Mouse (Mus musculus): ENCODE measurements at regions not wholly inside any gene's neighbourhood (a gene's known extent, or its start where the extent isn't known, plus 50 kb on each side); places are given as distances from the start of the nearest gene placed in this dataset.
"Not testable (repeated sequence)": the region's sequence is repeated elsewhere in the genome, so short reads cannot be mapped to it uniquely, and the experiment has no call there.

DNA sequence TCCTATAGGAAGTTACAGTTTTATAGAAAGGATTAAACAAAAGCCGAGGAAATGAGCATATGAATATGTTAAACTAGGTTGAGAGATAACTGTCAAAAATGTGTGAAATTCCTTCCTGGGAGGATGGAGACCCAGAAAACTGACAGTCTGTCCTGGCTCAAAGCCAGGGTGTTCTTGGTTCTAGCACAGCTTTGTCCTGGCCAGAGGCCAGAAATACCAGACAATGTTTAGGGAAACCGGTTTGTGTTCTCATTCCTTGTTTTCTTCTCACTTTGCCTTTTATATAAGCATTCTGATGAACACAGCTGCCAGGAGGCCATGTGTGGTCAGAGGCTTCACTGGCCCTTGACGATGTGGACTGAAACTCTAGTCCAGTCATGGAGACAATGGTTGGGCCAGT, 130.7 kb upstream of the Max start:
- H3K27ac ChIP-seq (ENCODE audit: insufficient read depth, low read length) = no peak overlapping the region
- 34% methylated on average over 3 of the region's 3 CpGs for whole genome bisulfite sequencing
- H3K36me3 ChIP-seq (ENCODE audit: control insufficient read depth, insufficient read depth, low read length) = no peaks in the 10 kb centered on the region
- TF ChIP-seq POLR2A (IDR thresholded peaks at IDR 0.05; ENCODE audit: low read depth, low read length) (no peak), CTCF (IDR thresholded peaks at IDR 0.05; ENCODE audit: extremely low read depth, insufficient read depth, insufficient read length, insufficient replicate concordance) (no peak)
- DNase-seq (ENCODE audit: low read depth in 1 of 2, low spot score in 2 of 2) = no peak
- peaks cover 4% of the 10 kb centered on the region; the same call in 1 of the 2 replicates for H3K4me1 ChIP-seq (ENCODE audit: control insufficient read depth, insufficient read depth, insufficient read length)
- H3K4me3 ChIP-seq (ENCODE audit: extremely low read depth, insufficient read depth, insufficient read length) = no peak overlapping the region
- no peaks in the 10 kb centered on the region for H3K27me3 ChIP-seq (ENCODE audit: control insufficient read depth, insufficient read depth, low read length)

DNA sequence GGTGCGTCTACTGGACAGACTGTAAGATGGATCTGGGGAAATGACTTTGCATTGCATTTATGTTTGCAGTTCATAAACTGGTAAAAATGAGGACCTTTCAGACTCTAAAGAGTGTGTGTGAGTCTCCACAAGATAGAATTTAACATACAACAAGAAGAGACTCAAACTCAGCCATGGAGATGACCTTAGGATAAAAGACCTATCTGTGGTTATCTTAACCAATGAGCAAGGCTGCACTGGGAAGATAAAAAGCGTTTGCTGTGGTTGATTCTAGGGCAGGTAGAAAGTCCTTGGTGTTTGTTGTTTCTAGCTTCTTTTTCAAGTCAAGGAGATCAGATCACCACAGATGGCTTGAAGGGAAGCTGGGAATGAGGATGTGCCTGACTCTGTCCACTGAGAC, 130.1 kb upstream of the Max start:
- Histone ChIP-seq H3K27me3 (ENCODE audit: control insufficient read depth, insufficient read depth, low read length) (no peaks in the 10 kb centered on the region), H3K27ac (ENCODE audit: insufficient read depth, low read length) (no peak overlapping the region), H3K36me3 (ENCODE audit: control insufficient read depth, insufficient read depth, low read length) (no peaks in the 10 kb centered on the region), H3K4me3 (ENCODE audit: extremely low read depth, insufficient read depth, insufficient read length) (no peak overlapping the region), H3K4me1 (ENCODE audit: control insufficient read depth, insufficient read depth, insufficient read length) (peaks cover 4% of the 10 kb centered on the region; the same call in 1 of the 2 replicates)
- no peak for DNase-seq (ENCODE audit: low read depth in 1 of 2, low spot score in 2 of 2)
- TF ChIP-seq POLR2A (IDR thresholded peaks at IDR 0.05; ENCODE audit: low read depth, low read length) (no peak), CTCF (IDR thresholded peaks at IDR 0.05; ENCODE audit: extremely low read depth, insufficient read depth, insufficient read length, insufficient replicate concordance) (no peak)
- WGBS = 58% methylated on average over 2 of the region's 2 CpGs

DNA sequence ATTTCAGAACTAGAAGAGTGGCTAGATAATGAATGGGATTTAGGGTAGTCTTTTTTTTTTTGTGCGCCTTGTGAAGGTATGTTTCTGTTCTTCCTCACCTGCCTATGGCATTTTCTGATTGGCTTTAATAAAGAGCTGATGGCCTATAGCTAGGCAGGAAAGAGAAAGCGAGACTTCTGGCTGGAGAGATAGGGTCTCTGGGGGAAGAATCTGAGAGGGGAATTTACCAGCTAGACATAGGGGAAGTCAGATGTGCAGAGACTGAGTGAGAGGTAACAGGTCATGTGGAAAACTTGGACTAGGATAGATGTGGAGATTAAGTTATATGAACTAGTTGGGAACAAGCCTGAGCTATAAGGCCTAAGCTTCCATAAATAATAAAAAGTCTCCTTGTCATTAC, 129.7 kb upstream of the Max start:
- no peaks in the 10 kb centered on the region for H3K27me3 ChIP-seq (ENCODE audit: control insufficient read depth, insufficient read depth, low read length)
- H3K4me1 ChIP-seq (ENCODE audit: control insufficient read depth, insufficient read depth, insufficient read length) = peaks cover 4% of the 10 kb centered on the region; the same call in 1 of the 2 replicates
- TF ChIP-seq POLR2A (IDR thresholded peaks at IDR 0.05; ENCODE audit: low read depth, low read length) (no peak), CTCF (IDR thresholded peaks at IDR 0.05; ENCODE audit: extremely low read depth, insufficient read depth, insufficient read length, insufficient replicate concordance) (no peak)
- no peak overlapping the region for H3K4me3 ChIP-seq (ENCODE audit: extremely low read depth, insufficient read depth, insufficient read length)
- 71% methylated on average over 2 of the region's 2 CpGs for WGBS
- H3K36me3 ChIP-seq (ENCODE audit: control insufficient read depth, insufficient read depth, low read length) = no peaks in the 10 kb centered on the region
- no peak for DNase-seq (ENCODE audit: low read depth in 1 of 2, low spot score in 2 of 2)
- H3K27ac ChIP-seq (ENCODE audit: insufficient read depth, low read length) = no peak overlapping the region

DNA sequence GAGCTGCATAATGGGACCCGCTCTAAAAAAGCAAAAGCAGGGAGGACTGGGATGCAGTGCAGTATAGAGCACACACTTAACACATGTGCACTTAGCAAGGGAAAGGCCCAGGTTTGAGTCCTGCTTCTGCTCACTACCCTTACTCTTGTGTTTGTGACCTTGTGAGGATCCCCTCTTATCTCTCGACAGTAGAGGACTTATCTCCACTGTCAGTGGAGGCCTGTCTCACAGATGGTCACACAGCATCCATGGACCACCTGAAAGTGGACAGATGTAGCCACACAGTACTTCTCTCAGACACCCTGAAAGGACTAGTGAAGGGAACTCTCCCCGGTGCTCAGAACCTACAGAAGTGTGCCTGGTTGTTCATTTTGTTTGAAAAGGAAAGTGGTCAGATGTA, 128.5 kb upstream of the Max start:
- Histone ChIP-seq H3K27me3 (ENCODE audit: control insufficient read depth, insufficient read depth, low read length) (no peaks in the 10 kb centered on the region), H3K27ac (ENCODE audit: insufficient read depth, low read length) (no peak overlapping the region), H3K36me3 (ENCODE audit: control insufficient read depth, insufficient read depth, low read length) (no peaks in the 10 kb centered on the region), H3K4me3 (ENCODE audit: extremely low read depth, insufficient read depth, insufficient read length) (no peak overlapping the region), H3K4me1 (ENCODE audit: control insufficient read depth, insufficient read depth, insufficient read length) (peaks cover 4% of the 10 kb centered on the region; the same call in 1 of the 2 replicates)
- no peak for DNase-seq (ENCODE audit: low read depth in 1 of 2, low spot score in 2 of 2)
- 90% methylated on average over 3 of the region's 3 CpGs for WGBS
- TF ChIP-seq CTCF (IDR thresholded peaks at IDR 0.05; ENCODE audit: extremely low read depth, insufficient read depth, insufficient read length, insufficient replicate concordance) = no peak
- no peak for TF ChIP-seq POLR2A (IDR thresholded peaks at IDR 0.05; ENCODE audit: low read depth, low read length)

DNA sequence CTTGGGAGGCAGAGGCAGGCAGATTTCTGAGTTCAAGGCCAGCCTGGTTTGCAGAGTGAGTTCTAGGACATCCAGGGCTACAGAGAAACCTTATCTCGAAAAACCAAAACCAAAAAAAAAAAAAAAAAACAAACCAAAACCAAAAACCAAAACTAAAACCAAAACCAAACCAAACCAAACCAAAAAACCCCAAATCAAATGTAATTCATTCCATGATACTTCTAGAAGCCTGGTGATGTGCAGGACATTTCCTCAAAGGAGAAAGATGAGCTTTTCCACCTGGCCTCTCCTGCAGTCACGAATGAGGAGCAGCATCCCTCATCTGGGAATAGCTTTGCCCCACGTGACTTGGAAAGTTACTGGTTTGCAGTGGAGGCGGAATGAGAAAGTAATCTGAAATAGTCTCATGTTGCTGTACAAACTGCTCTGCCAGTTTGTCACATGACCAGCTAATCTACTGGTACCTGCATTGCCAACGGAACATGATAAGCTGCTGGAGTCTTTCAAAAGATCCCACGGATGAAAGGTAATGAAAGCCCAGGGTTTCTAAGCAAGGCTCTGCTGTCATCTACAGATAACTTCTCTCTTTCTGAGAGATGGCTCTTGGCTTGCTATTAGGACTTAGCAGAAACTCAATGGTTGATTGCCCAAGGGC, 127.8 kb upstream of the Max start:
- no peak for TF ChIP-seq CTCF (IDR thresholded peaks at IDR 0.05; ENCODE audit: extremely low read depth, insufficient read depth, insufficient read length, insufficient replicate concordance)
- no peak for TF ChIP-seq POLR2A (IDR thresholded peaks at IDR 0.05; ENCODE audit: low read depth, low read length)
- no peak for DNase-seq (ENCODE audit: low read depth in 1 of 2, low spot score in 2 of 2)
- H3K27ac ChIP-seq (ENCODE audit: insufficient read depth, low read length) = no peak overlapping the region
- peaks cover 4% of the 10 kb centered on the region; the same call in 1 of the 2 replicates for H3K4me1 ChIP-seq (ENCODE audit: control insufficient read depth, insufficient read depth, insufficient read length)
- 70% methylated on average over 6 of the region's 6 CpGs for WGBS
- H3K4me3 ChIP-seq (ENCODE audit: extremely low read depth, insufficient read depth, insufficient read length) = no peak overlapping the region
- no peaks in the 10 kb centered on the region for H3K36me3 ChIP-seq (ENCODE audit: control insufficient read depth, insufficient read depth, low read length)
- H3K27me3 ChIP-seq (ENCODE audit: control insufficient read depth, insufficient read depth, low read length) = no peaks in the 10 kb centered on the region

DNA sequence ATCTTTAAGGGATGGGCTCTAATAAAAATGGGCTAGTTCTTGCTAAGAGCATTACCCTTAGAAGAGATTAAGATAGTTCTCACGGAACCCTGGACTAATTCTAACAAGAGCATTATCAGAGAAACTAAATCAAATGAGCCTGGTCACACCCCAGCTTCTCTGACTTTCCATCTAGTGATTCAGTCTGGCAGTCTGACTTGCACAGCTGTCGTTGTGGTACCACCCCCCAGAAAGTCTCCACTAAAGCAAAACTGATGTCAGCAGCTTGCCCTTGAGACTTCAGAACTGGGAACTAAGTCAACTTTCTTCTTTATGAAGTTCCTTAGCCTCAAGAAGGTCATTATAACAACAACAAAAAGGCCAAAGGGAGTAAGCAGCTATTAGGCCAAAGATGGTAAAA, 126.5 kb upstream of the Max start:
- TF ChIP-seq CTCF (IDR thresholded peaks at IDR 0.05; ENCODE audit: extremely low read depth, insufficient read depth, insufficient read length, insufficient replicate concordance) (no peak), POLR2A (IDR thresholded peaks at IDR 0.05; ENCODE audit: low read depth, low read length) (no peak)
- H3K27me3 ChIP-seq (ENCODE audit: control insufficient read depth, insufficient read depth, low read length) = no peaks in the 10 kb centered on the region
- H3K36me3 ChIP-seq (ENCODE audit: control insufficient read depth, insufficient read depth, low read length) = no peaks in the 10 kb centered on the region
- 73% methylated on average over 2 of the region's 2 CpGs for WGBS
- DNase-seq (ENCODE audit: low read depth in 1 of 2, low spot score in 2 of 2) = no peak
- H3K4me1 ChIP-seq (ENCODE audit: control insufficient read depth, insufficient read depth, insufficient read length) = peaks cover 4% of the 10 kb centered on the region; the same call in 1 of the 2 replicates
- no peak overlapping the region for H3K4me3 ChIP-seq (ENCODE audit: extremely low read depth, insufficient read depth, insufficient read length)
- no peak overlapping the region for H3K27ac ChIP-seq (ENCODE audit: insufficient read depth, low read length)

DNA sequence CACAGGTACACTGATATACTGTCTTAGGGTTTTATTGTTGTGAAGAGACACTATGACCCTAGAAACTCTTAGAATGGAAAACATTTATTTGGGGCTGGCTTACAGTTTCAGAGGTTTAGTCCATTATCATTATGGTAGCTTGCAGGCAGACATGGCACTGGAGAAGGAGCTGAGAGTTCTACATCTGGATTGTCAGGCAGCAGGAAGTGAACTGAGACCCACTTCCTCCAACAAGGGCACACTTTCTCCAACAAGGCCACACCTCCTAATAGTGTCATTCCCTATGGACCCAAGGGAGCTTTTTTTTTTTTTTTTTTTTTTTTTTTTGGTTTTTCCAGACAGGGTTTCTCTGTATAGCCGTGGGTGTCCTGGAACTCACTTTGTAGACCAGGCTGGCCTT, 124.9 kb upstream of the Max start:
- not testable (repeated sequence) for H3K4me1 ChIP-seq (ENCODE audit: control insufficient read depth, insufficient read depth, insufficient read length); H3K27ac ChIP-seq (ENCODE audit: insufficient read depth, low read length); DNase-seq (ENCODE audit: low read depth in 1 of 2, low spot score in 2 of 2); H3K4me3 ChIP-seq (ENCODE audit: extremely low read depth, insufficient read depth, insufficient read length); H3K36me3 ChIP-seq (ENCODE audit: control insufficient read depth, insufficient read depth, low read length); H3K27me3 ChIP-seq (ENCODE audit: control insufficient read depth, insufficient read depth, low read length)
- WGBS = 93% methylated on average over 1 of the region's 1 CpGs
